Mouse (Mus musculus) midbrain, embryonic 15.5 days (tissue): ENCODE results near the gene Ifne. TPM values are rescaled to one million over a fixed set of nuclear protein-coding genes. Genes with fewer than 3 reads are reported as not detected.
"Not testable (repeated sequence)": the region's sequence is repeated elsewhere in the genome, so short reads cannot be mapped to it uniquely, and the experiment has no call there.

Experiments used
- ATAC-seq: fragments of 200-750 bp; cut with Nextera tagmentation; replicated peaks from 2 replicates; pipeline ENCODE4 v1.8.0; 2017; ENCODE audit warnings: moderate TSS enrichment
- H3K27ac ChIP-seq: fragments of 300-500 bp; sonication (generic); 2 replicates; pipeline ENCODE4 v1.5.1; 2015; ENCODE audit warnings: mild to moderate bottlenecking, inconsistent platforms
- H3K27me3 ChIP-seq: fragments of 300-500 bp; sonication (generic); replicated peaks from 2 replicates; pipeline ENCODE4 v1.6.1; 2015; ENCODE audit warnings: inconsistent platforms
- H3K36me3 ChIP-seq: fragments of 300-500 bp; sonication (generic); replicated peaks from 2 replicates; pipeline ENCODE4 v1.6.1; 2015; ENCODE audit warnings: inconsistent platforms
- H3K4me1 ChIP-seq: fragments of 300-500 bp; sonication (generic); 2 replicates; pipeline ENCODE4 v1.6.1; 2015; ENCODE audit warnings: inconsistent platforms
- H3K4me2 ChIP-seq: fragments of 300-500 bp; sonication (generic); 2 replicates; pipeline ENCODE4 v1.6.1; 2015; ENCODE audit warnings: inconsistent platforms, mild to moderate bottlenecking, moderate library complexity
- H3K4me3 ChIP-seq: fragments of 300-500 bp; sonication (generic); 2 replicates; pipeline ENCODE4 v1.5.1; 2015; ENCODE audit warnings: mild to moderate bottlenecking, inconsistent platforms
- H3K9ac ChIP-seq: fragments of 300-500 bp; sonication (generic); 2 replicates; pipeline ENCODE4 v1.6.1; 2015; ENCODE audit warnings: mild to moderate bottlenecking, inconsistent platforms
- H3K9me3 ChIP-seq: fragments of 300-500 bp; sonication (generic); 2 replicates; pipeline ENCODE4 v1.6.1; 2016; ENCODE audit warnings: inconsistent platforms
- WGBS: fragments of 180-500 bp; shearing (Covaris S2); methylation state at CpG from one replicate; pipeline ENCODE4 v1.1.7; 2015; ENCODE audit warnings: mixed read lengths; 5-methylcytosine and 5-hydroxymethylcytosine counted together
- polyA plus RNA-seq: library from polyadenylated mRNA; unstranded; fragments of >200 nt; fragmentation: Nextera tagmentation; extraction: Ambion mirVana; gene quantifications from 2 replicates; pipeline ENCODE4 v1.2.1, GENCODE M21; 2015

Ifne gene
- polyA plus RNA-seq, 1 experiment from 2014 or later: not detected

DNA sequence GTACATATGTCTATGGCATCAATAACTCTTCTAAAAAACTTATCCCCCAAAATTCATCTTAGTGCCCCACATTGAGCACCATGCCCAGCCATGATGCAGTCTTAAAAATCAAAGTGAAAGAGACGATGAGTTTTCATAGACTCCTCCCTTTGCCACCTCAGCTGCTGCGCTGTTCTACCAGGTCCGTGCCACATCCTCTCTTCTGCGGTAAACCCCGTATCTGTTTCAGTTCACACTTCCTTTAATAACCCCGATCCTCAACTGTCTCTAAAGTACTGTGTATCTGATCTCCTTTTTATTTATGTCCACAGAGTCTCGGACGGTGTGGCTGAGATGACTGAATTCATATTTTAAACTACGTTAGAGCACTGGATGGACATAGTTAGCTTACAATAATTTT, 15.4 kb downstream of the Ifne start:
- Histone ChIP-seq H3K4me2 (no peak overlapping the region), H3K27ac (no peak overlapping the region), H3K36me3 (no peaks in the 10 kb centered on the region), H3K9ac (no peak overlapping the region), H3K9me3 (no peaks in the 10 kb centered on the region), H3K27me3 (0 out of 2 replicates have a peak, but pooled peaks cover 7% of the 10 kb centered on the region), H3K4me1 (peaks cover 11% of the 10 kb centered on the region; the same call in 1 of the 2 replicates), H3K4me3 (no peak overlapping the region)
- ATAC-seq: no peak
- 71% methylated on average over 9 of the region's 9 CpGs for WGBS

DNA sequence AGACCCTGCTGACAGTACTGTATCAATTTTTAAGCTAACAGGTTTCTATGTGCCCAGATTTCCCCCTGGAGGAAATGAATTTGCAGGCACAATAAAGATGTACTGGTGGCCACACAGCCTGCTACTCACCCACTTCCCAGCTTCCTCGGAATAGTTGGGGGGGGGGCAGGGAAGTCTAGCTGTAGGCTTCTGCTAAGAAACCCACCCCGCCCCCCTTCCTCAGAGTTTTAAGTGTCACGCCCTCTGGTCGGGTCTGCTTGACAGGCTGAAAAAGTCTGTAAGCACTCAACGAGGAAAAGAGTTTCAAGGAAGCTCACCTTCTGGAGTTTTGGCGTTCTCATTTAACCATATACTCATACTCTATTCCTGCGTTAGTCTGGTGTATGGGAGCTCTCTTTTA, 16.7 kb downstream of the Ifne start:
- H3K9ac ChIP-seq: no peak overlapping the region
- H3K4me3 ChIP-seq: no peak overlapping the region
- H3K9me3 ChIP-seq: no peaks in the 10 kb centered on the region
- 6% methylated on average over 7 of the region's 7 CpGs for WGBS
- peaks cover 11% of the 10 kb centered on the region; the same call in 1 of the 2 replicates for H3K4me1 ChIP-seq
- H3K36me3 ChIP-seq: no peaks in the 10 kb centered on the region
- no peak overlapping the region for H3K4me2 ChIP-seq
- ATAC-seq: no peak
- 0 out of 2 replicates have a peak, but pooled peaks cover 7% of the 10 kb centered on the region for H3K27me3 ChIP-seq
- no peak overlapping the region for H3K27ac ChIP-seq

- H3K27me3 ChIP-seq: no peaks in the 10 kb centered on the region
- ATAC-seq: no peak
Measured at GRCm38 (mm10) chr4:88859214-88859613, 20.8 kb downstream of the Ifne start.

DNA sequence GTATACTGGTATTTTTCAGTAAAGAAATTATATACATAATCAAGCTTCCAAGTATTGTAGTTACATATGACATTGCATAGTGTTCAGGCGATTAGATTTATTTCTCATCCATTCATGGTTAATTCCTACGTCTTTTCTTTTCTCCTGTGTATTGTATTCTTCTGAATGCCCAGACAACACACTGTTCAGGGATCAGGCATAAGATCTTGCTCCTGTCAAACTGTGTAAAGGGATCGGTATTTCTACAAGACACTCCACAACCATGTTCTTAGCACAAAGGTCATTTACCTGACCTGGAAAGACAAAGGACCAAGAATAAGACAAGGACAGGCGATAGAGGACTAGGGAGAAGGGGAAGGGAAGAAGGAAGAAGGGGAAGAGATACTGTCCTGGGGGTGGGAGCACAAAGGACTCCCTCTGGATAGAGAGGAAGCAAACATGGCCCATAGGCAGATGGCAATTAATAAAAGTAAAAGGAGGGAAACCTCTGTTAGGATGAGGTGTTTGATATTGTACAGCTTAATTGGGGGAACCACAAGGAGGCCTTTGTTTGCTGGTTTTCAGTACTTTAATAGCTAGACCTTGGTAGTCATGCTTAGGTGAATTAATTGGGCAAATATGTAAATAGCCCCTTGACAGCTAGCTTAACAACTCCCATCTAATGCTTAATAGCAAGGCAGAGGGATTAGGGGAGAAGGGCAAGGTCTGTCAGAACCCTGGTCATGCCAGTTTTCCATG, 28.8 kb downstream of the Ifne start:
- H3K4me3 ChIP-seq: no peak overlapping the region
- no peak overlapping the region for H3K4me2 ChIP-seq
- H3K4me1 ChIP-seq: no peaks in the 10 kb centered on the region
- no peak overlapping the region for H3K27ac ChIP-seq
- no peak for ATAC-seq
- 21% methylated on average over 4 of the region's 4 CpGs for WGBS
- no peak overlapping the region for H3K9ac ChIP-seq
- no peaks in the 10 kb centered on the region for H3K36me3 ChIP-seq
- no peaks in the 10 kb centered on the region for H3K27me3 ChIP-seq
- no peaks in the 10 kb centered on the region for H3K9me3 ChIP-seq

More at GRCm38 (mm10) chr4:88859214-88859613, 20.8 kb downstream of the Ifne start:
- no peak overlapping the region for H3K27ac ChIP-seq
- no peaks in the 10 kb centered on the region for H3K36me3 ChIP-seq
- H3K4me3 ChIP-seq: no peak overlapping the region
- no peak overlapping the region for H3K4me2 ChIP-seq
- H3K4me1 ChIP-seq: 0 out of 2 replicates have a peak, but pooled peaks cover 3% of the 10 kb centered on the region
- no peak overlapping the region for H3K9ac ChIP-seq
- no peaks in the 10 kb centered on the region for H3K9me3 ChIP-seq

GRCm38 (mm10) chr4:88849698-88850097, 30.3 kb downstream of the Ifne start, which contains the start of gene Ifna1:
Gene Ifna1, plus strand, starts transcription at chr4:88850087.
- ATAC-seq: no peak
- no peak within 1 kb of the TSS for H3K4me2 ChIP-seq

GRCm38 (mm10) chr4:88845334-88845733, 34.7 kb downstream of the Ifne start:
- Histone ChIP-seq H3K27ac (no peak overlapping the region), H3K4me2 (no peak overlapping the region), H3K36me3 (no peaks in the 10 kb centered on the region), H3K27me3 (no peaks in the 10 kb centered on the region), H3K4me3 (no peak overlapping the region), H3K9me3 (no peaks in the 10 kb centered on the region), H3K4me1 (no peaks in the 10 kb centered on the region), H3K9ac (no peak overlapping the region)
- no peak for ATAC-seq
- WGBS: 56% methylated on average over 2 of the region's 2 CpGs

More at GRCm38 (mm10) chr4:88849698-88850097, 30.3 kb downstream of the Ifne start, which contains the start of gene Ifna1:
- no peak within 1 kb of the TSS for H3K4me3 ChIP-seq
- H3K9me3 ChIP-seq: no peaks in the 10 kb centered on the region
- H3K36me3 ChIP-seq: no peaks in the 10 kb centered on the region
- no peaks in the 10 kb centered on the region for H3K27me3 ChIP-seq
- no peaks in the 10 kb centered on the region for H3K4me1 ChIP-seq
- no peak within 1 kb of the TSS for H3K9ac ChIP-seq
- 73% methylated on average over 1 of the region's 1 CpGs for WGBS
- no peak within 1 kb of the TSS for H3K27ac ChIP-seq

DNA sequence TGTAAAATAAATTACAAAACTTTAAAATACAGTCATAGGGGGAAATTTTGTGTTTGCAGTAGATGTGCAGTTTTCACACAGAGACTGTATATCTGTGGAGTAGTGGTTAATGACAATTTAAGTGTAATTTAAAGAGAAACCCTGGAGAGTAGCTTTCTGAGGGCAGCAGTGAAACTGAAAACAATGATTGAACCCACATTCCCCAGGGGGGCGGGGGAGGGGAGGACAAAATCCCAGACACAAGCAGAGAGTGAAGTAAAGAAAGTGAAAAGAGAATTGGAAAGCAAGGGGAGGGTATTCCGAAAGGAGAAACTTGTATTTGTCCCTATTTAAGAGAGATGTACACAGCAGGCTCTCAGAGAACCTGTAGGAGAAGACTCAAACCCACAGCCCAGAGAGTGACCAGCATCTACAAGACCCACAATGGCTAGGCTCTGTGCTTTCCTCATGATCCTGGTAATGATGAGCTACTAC, 38.5 kb downstream of the Ifne start, which contains the start of gene Ifna4:
Gene Ifna4, plus strand, starts transcription at position 424 of the 474 bp plus-strand sequence.
- no peak within 1 kb of the TSS for H3K27ac ChIP-seq
- no peak within 1 kb of the TSS for H3K4me2 ChIP-seq
- WGBS: 44% methylated on average over 2 of the region's 2 CpGs
- no peaks in the 10 kb centered on the region for H3K36me3 ChIP-seq
- H3K27me3 ChIP-seq: no peaks in the 10 kb centered on the region
- H3K4me3 ChIP-seq: no peak within 1 kb of the TSS
- ATAC-seq: no peak
- H3K4me1 ChIP-seq: no peaks in the 10 kb centered on the region
- no peak within 1 kb of the TSS for H3K9ac ChIP-seq
- no peaks in the 10 kb centered on the region for H3K9me3 ChIP-seq

DNA sequence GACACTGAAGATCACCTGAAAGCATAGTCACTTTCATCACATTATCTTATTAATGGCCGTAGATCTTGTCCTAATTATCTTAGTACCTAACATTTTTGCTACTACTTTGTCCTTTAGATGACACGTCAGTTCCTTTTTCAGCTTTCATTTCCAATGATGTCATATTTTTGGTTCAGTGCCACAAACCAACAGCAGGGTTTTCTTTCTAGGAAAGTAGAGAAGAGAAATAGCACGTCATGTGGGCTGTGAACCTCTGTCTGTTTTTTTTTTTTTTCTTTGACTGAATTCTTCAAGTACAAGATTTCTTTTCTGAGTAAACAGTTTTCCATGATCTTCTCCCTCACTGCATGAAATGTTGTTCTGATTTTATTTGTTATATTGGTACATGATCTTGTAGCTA, 39.9 kb downstream of the Ifne start:
- H3K9me3 ChIP-seq: no peaks in the 10 kb centered on the region
- no peak overlapping the region for H3K4me2 ChIP-seq
- WGBS: 83% methylated on average over 3 of the region's 3 CpGs
- no peak overlapping the region for H3K27ac ChIP-seq
- no peak overlapping the region for H3K4me3 ChIP-seq
- no peak overlapping the region for H3K9ac ChIP-seq
- no peaks in the 10 kb centered on the region for H3K36me3 ChIP-seq
- ATAC-seq: no peak
- no peaks in the 10 kb centered on the region for H3K27me3 ChIP-seq
- H3K4me1 ChIP-seq: no peaks in the 10 kb centered on the region

DNA sequence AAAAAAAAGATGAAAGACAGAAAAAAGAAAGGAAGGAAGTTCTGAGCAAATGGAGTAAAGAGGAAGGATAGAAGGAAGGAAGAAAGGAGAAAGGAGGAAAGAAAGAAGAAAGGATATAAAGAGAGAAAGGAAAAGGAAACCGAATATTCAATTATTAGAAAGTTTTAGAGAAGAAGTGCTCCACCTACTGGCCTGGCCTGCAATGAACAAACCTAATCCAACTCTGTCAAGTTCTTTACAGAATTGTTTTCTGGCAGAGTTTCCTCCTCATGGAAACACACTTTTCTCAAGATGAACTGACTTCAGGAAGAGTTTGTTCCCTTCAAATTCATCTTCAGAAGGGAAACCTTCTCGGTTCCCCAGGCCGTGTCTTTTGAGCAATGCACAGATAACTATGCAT, 41.2 kb downstream of the Ifne start:
- no peaks in the 10 kb centered on the region for H3K27me3 ChIP-seq
- no peak overlapping the region for H3K4me3 ChIP-seq
- no peak overlapping the region for H3K27ac ChIP-seq
- 29% methylated on average over 3 of the region's 3 CpGs for WGBS
- H3K4me2 ChIP-seq: no peak overlapping the region
- no peaks in the 10 kb centered on the region for H3K9me3 ChIP-seq
- H3K36me3 ChIP-seq: no peaks in the 10 kb centered on the region
- H3K9ac ChIP-seq: no peak overlapping the region
- no peaks in the 10 kb centered on the region for H3K4me1 ChIP-seq
- ATAC-seq: no peak

DNA sequence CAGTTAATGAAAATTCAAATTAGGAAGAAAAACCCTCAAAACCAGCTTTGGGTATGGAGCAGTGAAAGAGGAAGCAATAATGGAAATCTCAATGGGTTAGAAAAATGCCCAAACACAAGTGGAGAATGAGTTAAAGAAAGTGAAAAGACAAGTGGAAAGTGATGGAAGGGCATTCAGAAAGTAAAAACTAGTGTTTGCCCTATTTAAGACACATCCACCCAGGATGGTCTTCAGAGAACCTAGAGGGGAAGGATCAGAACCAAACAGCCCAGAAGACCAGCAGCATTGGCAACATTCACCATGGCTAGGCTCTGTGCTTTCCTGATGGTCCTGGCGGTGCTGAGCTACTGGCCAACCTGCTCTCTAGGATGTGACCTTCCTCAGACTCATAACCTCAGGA, 44.8 kb downstream of the Ifne start, which contains the start of gene Ifna5:
Gene Ifna5, plus strand, starts transcription at position 301 of the 400 bp plus-strand sequence.
- 67% methylated on average over 1 of the region's 1 CpGs for WGBS
- H3K36me3 ChIP-seq, H3K4me2 ChIP-seq, H3K9ac ChIP-seq, H3K4me1 ChIP-seq, H3K27me3 ChIP-seq, ATAC-seq, H3K4me3 ChIP-seq, H3K9me3 ChIP-seq, H3K27ac ChIP-seq: not testable (repeated sequence)

DNA sequence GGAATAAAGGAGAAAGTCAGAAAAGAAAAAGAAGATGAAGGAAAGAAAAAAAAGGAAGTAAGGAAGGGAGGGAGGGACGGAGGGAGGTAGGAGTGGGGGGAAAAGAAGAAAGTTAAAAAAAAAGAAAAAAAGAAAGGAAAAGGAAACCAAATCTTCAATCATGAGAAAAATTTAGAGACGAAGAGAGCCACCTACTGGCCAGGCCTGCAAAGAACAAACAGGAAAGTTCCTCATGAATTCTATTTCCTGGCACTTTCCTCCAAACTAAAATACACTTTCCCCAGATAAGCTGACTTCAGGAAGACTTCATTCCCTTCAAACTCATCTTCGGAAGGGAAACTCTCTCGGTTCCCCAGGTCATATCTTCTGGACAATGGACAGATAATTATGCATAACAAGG, 49.5 kb downstream of the Ifne start:
- H3K4me3 ChIP-seq: no peak overlapping the region
- H3K9ac ChIP-seq: no peak overlapping the region
- WGBS: 24% methylated on average over 4 of the region's 4 CpGs
- no peaks in the 10 kb centered on the region for H3K36me3 ChIP-seq
- no peak overlapping the region for H3K4me2 ChIP-seq
- H3K4me1 ChIP-seq: no peaks in the 10 kb centered on the region
- H3K27me3 ChIP-seq: no peaks in the 10 kb centered on the region
- no peak overlapping the region for H3K27ac ChIP-seq
- ATAC-seq: no peak
- no peaks in the 10 kb centered on the region for H3K9me3 ChIP-seq
